ENCODE assay signal across 8 mouse cellular contexts in the genomic region with DNA sequence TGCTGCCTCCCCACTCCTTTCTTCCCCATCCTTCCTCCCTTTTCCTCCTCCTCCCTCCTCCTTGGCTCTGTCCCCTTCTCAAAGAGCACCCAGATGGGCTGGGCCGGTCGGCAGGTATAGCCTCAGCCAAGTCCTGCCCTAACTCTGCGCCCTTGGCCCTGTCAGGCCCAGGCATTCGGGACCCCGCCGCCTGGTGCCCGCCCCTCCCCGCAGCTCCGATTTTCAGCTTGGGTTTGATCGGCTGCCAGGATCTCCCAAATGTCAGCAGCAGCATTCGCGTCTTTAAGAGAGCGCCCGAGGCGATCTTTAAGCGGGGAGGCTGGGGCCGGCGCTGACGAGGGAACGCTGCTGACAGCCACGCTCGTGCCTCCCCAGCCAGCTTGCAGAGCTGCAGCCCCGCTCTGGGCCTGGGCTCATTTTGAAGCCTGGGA.
A peak's percentile ranks its signal among the peaks of the same experiment; 100 is the strongest.
DNase-seq lines count a peak whose midpoint lies in the region; ATAC-seq lines count a peak whose summit lies in the region.

No protein-coding gene starts in this region.

- peaks cover 62% of the 10 kb centered on the region for H3K4me1 ChIP-seq in embryonic facial prominence, embryonic 13.5 days
- H3K4me1 ChIP-seq in stomach, embryonic 14.5 days (ENCODE audit: control insufficient read depth, insufficient read depth, low read length), result peaks cover 33% of the 10 kb centered on the region

- peak; percentile 59 for DNase-seq in gastrocnemius, postnatal 10 days
- no peak for DNase-seq in gastrocnemius, postnatal 4 days (ENCODE audit: low spot score in 2 of 2)
- peak; percentile 56 to 66 for DNase-seq in heart, postnatal 14 days
- peak; percentile 64 to 71 for DNase-seq in kidney, postnatal 25 days
- peak; percentile 74 to 86 for DNase-seq in lung, postnatal 4 days
- DNase-seq in thymus, adult 18-20 months, result no peak

- H3K36me3 ChIP-seq in embryonic facial prominence, embryonic 13.5 days, result no peaks in the 10 kb centered on the region
- no peaks in the 10 kb centered on the region for H3K36me3 ChIP-seq in stomach, embryonic 14.5 days (ENCODE audit: control insufficient read depth, insufficient read depth, low read length)

- ATAC-seq in embryonic facial prominence, embryonic 13.5 days (ENCODE audit: insufficient number of reproducible peaks, insufficient read depth, low FRiP score, low TSS enrichment, low read depth), result peak; percentile 67
- 0 out of 2 replicates have a peak, but pooled peaks have one; percentile 3 for ATAC-seq in stomach, embryonic 14.5 days (ENCODE audit: insufficient number of reproducible peaks, insufficient read depth, low FRiP score, low read depth)

- H3K4me2 ChIP-seq in embryonic facial prominence, embryonic 13.5 days, result peak overlapping the region; percentile 44
- peak overlapping the region; percentile 15; the same call in 1 of the 2 replicates for H3K4me2 ChIP-seq in stomach, embryonic 14.5 days (replicated peaks; ENCODE audit: low read depth, low read length)

- no peaks in the 10 kb centered on the region for H3K27me3 ChIP-seq in embryonic facial prominence, embryonic 13.5 days
- no peaks in the 10 kb centered on the region for H3K27me3 ChIP-seq in stomach, embryonic 14.5 days (ENCODE audit: control insufficient read depth, insufficient read depth, low read length)

- peak overlapping the region; percentile 96 for H3K27ac ChIP-seq in embryonic facial prominence, embryonic 13.5 days
- peak overlapping the region; percentile 87 for H3K27ac ChIP-seq in stomach, embryonic 14.5 days (ENCODE audit: low read length)

- 1% methylated on average over 23 of the region's 23 CpGs for WGBS in embryonic facial prominence, embryonic 13.5 days
- WGBS in stomach, embryonic 14.5 days, result 6% methylated on average over 23 of the region's 23 CpGs

- no peaks in the 10 kb centered on the region for H3K9me3 ChIP-seq in embryonic facial prominence, embryonic 13.5 days
- H3K9me3 ChIP-seq in stomach, embryonic 14.5 days (ENCODE audit: control insufficient read depth, low read depth, low read length), result no peaks in the 10 kb centered on the region

- intact Hi-C loops in heart, postnatal 14 days (cut with DNase I), result no loop called here

- H3K4me3 ChIP-seq in embryonic facial prominence, embryonic 13.5 days, result peak overlapping the region; percentile 2; the same call in 1 of the 2 replicates
- no peak overlapping the region for H3K4me3 ChIP-seq in stomach, embryonic 14.5 days (ENCODE audit: low read depth, low read length)

- peak overlapping the region; percentile 53 for H3K9ac ChIP-seq in embryonic facial prominence, embryonic 13.5 days
- peak overlapping the region; percentile 21; the same call in 1 of the 2 replicates for H3K9ac ChIP-seq in stomach, embryonic 14.5 days (replicated peaks; ENCODE audit: low read depth, low read length)

Comparison
In these comparisons a context has a peak if more than half of its experiments do, and no peak if none do; other contexts are left out.
1. DNase-seq: peak in gastrocnemius, postnatal 10 days (single experiment), heart, postnatal 14 days (2 of 2), kidney, postnatal 25 days (2 of 2) and lung, postnatal 4 days (2 of 2); none in gastrocnemius, postnatal 4 days (0 of 2) and thymus, adult 18-20 months (0 of 2).